Mouse (Mus musculus) spleen, adult 18-20 months (tissue): ENCODE measurements around the gene Olfr1256.

Source experiments
- DNase-seq, 2 experiments: peaks; one replicate each; pipeline ENCODE4 v3.0.0; 2022; ENCODE audit warnings: mixed read lengths in 2 of 2

Gene Olfr1256

DNA sequence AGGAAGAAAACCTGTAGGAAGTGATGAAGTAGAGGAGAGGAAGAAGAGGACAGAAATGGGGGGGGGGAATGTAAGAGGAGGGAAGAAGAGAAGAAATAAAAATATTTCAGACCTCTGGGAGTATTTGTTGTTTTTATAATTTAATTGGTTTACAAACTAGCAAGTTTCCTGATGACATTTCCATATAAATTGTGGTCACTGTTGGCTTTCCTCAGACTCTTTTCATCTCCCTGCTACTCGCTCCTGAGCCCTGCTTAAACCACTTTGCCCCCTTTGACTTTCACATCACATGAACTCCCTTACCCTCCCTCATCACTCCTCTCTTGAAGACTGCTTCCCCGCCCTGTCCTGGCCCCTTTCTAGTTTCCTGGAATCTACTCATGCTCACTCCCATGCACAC lies at the start of gene Olfr1256:
TSS of gene Olfr1256 (minus strand) at position 101 of the 400 bp plus-strand sequence.
- no peak for DNase-seq

DNA sequence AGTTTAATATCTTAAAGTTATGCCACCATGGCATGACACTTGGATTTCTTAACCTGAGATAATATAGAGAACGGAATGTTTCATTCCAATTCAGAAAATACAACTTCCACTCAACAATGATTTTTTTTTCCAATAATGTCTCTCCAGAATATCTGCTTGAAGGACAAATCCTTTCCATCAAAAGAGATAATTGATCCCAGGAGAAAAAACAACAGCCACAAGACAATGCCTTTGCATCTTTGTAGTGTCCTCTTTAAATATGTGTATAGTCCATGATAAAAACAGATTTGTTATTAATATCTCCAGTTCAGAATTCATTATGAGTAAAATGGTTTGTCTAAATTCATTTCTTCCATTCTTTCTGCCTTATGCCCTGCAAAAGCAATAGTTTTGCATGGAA lies 36.8 kb upstream of the Olfr1256 start, which contains the start of gene Olfr1257:
TSS of gene Olfr1257 (plus strand) at position 301 of the 400 bp plus-strand sequence.
- no peak for DNase-seq

DNA sequence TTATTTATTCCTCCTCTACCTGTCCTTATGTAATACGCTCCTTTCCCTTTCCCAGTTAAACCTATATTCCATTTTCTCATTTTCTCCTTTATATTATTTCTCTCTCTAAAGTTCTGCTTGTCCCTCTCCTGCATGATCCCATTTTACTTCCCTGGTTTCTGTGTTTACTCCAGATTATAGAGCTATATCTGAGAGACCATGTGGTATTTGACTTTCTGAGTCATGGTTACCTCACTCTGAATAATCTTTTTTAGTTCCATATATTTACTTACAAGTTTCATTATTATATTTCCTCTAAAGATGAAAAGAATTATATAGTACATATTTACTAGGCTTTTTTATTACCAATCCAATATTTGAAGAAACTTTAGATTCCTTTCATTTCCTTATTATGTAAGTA lies 7.9 kb upstream of the Olfr1256 start:
- no peak for DNase-seq

DNA sequence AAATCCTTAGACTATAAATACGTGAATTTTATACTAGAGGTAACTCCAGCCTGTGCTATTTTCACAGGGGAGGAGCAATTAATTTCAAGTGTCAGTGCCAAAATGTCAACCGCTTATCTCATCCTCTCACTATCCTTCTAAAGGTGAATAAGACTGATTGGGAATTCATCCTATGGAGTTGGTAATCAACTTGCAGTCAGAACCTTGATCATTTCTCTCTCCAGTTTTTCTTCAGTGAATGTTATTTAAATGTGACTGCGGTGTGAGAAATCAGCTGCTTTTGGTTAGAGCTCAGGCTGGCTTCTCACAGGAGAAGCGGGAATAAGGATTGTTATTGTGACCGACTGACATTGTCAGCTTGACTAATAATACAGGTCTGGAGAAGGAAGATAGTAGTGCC lies 6.8 kb upstream of the Olfr1256 start, which contains the start of gene Olfr48:
TSS of gene Olfr48 (minus strand) at position 101 of the 400 bp plus-strand sequence.
- no peak for DNase-seq

DNA sequence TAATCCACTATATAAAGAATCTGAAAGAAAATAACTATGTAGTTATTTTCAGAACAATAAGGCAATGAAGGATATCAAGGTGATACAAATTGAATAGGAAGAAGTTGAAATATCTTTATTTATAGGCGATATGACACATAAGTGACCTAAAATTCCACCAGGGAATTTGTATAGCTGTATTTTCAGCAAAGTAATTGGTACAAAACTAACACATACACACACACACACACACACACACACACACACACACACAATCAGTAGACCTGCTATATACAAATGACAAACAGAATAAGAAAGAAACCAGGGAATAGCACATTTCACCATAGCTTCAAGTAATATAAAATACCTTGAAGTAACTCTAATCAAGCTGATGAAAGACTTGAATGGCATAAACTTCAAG lies 21.1 kb downstream of the Olfr1256 start:
- no peak for DNase-seq

DNA sequence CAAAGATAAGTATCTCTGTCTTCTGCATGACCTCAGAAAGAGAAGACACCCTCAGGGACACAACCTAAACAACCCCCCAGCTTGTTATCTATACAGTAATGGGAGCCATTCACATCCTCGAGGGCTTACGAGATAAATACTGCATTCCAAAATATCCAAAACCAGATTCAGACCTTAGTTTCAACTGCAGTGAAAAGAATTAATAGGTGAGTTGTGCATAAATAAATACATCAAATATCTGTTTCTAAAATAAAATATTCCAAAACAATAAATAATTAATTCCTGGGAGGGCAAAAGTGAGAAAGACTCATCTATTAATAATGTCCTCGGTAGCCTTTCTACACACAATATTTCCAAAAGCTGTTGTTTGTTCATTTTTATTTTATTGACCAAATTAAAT lies 29.6 kb downstream of the Olfr1256 start, which contains the start of gene Olfr1255:
TSS of gene Olfr1255 (plus strand) at position 301 of the 400 bp plus-strand sequence.
- no peak for DNase-seq

DNA sequence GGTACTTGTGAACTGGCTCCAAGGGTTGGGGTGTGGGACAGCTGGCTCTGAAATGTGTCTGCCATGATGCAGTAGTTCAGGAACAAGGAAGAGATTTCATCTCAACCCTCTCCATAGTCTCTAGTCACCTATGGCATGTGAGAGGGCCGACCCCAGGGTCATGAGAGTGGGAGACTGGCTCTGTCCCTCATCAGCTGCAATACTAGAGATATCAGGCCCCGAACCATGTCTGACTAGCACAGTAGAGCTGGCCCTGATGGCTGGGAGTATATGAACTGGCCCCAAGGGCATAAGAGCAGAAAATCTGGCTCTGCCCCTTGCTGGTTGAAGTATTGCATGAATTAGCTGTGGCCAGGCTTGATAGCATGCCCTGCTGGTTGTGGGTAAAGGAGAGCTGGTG lies 30.6 kb downstream of the Olfr1256 start:
- no peak for DNase-seq

DNA sequence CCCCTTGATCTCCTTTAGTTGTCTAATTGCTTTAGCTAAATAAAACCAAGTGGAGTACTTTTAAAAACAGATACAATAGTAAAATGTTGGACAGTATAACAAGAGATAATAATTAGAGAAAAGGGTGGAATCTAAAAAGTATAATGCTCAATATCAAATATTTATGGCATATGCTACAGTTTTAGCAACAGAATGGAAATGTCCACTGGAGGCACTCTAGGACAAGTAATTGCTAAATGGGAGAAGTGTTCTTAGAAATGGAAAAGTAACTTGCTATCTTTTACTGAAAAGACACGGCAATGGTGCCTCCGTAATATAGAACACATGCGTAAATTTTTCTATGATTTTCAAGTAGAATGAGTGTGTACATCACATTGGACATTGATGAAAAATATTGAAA lies 41.8 kb downstream of the Olfr1256 start:
- no peak for DNase-seq

DNA sequence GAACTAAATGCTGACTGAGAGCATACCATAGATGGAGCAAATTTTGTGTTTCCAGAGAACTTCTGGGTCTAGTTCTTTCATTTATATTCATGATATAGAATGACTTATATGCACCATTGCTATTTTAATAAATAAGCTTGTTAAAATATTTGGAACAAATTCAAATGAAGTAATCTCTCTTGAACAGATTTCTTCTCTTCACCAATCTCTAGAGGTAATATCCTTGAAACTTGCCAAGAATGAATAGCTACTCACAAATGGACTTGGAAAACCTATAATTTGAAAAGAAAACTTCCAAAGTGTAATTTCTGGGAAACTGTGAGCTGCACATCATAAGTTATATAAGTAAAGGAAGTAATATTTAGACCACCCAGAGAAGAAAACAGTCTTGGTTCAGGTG lies 47.8 kb downstream of the Olfr1256 start, which contains the start of gene Olfr1254:
TSS of gene Olfr1254 (minus strand) at position 101 of the 400 bp plus-strand sequence.
- DNase-seq, result no peak
